Mouse (Mus musculus) adrenal gland, adult 18-20 months (tissue): Measurements from ENCODE around the gene H2-Ob. TPM values are rescaled to one million over a fixed set of nuclear protein-coding genes. Genes with fewer than 3 reads are reported as not detected.
A peak's percentile ranks its signal among the peaks of the same experiment; 100 is the strongest.

Experiments used
- DNase-seq, 2 experiments: peaks; one replicate each; pipeline ENCODE4 v3.0.0; 2021 to 2022; ENCODE audit warnings: low spot score in 2 of 2
- total RNA-seq, 2 experiments: library from RNA; stranded (reverse); gene quantifications; 1 replicate in 1 of 2; 2 replicates in 1 of 2; pipeline ENCODE4 v1.2.3; 2021

The H2-Ob gene
- total RNA-seq, 2 experiments from 2014 or later = 0.40 to 0.99 TPM

DNA sequence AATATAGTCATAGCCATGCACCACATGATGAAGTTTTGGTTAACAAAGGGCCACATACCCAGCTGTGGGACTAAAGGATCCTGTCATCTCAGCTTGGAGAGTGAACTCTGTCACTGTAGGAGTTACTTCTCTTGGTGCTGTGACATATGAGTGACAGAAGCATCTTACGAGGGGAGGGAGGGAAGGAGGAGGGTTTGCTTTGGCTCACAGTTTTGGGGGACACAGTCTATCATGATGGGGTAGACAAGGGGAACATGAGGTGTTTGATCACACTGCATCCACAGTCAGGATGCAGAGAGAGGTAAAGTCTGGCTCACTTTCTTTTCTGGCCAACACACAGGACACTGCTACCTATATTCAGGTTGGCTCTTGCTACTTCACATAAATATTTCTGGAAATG lies 43.1 kb downstream of the H2-Ob start:
- DNase-seq = no peak

DNA sequence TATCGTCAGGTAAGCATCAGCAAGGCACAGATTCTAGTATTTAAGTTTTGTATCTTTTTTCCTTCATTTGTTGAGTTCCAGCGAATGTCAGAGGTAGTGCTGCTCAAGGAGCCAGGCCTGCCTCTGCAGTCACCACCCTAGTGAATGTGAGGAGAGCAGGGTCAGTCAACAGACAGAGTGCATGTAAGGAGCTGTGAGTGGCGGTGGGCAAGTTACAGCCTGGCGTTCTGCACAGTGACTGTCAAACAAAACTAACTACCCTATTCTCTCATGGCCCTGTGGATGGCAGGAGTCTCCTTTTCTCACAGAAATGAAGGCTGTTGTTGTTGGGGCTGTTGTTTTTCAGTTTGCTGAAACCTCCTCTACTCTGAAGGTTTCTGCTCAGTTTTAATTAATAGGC lies 46.7 kb downstream of the H2-Ob start:
- no peak for DNase-seq

DNA sequence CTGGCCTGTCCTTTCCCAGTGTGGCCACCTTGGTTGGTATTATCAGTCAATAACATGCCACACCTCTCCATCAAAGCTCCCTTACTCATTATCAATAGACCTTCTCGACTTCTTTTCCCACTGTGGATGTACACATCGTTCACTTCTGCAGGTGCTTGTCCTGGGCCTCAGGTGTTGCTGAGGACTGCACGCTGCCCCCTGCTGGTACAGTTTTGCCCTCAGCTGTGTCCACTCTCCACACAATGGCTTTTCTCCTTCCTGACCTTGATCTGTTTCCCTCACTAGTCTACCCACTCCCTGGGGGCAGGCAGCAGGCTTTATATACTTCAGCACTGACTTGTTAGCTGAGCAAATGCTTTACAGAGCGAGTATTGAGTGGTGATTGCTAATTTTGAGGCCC lies 47.1 kb downstream of the H2-Ob start:
- peak in 1 of 2 experiments; percentile 44 for DNase-seq

DNA sequence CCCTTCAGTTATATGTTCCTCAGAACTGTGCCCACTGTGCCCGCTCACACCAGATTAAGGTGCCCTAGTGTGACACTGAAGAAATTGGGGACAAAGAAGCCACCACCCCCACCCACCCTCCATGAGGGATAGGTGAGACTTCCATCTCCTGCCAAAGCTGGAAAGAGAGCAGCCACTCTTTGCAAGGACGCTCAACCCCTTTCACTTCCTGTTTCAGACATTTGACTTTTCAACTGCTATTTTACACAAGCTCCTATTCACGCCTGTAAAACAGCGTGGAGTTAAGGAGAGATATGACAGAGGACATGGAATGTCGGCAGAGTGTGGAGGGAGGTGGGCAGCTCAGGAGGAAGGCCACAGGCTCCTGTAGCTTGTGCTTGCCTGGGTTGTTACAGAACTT lies 47.8 kb downstream of the H2-Ob start:
- DNase-seq = no peak

DNA sequence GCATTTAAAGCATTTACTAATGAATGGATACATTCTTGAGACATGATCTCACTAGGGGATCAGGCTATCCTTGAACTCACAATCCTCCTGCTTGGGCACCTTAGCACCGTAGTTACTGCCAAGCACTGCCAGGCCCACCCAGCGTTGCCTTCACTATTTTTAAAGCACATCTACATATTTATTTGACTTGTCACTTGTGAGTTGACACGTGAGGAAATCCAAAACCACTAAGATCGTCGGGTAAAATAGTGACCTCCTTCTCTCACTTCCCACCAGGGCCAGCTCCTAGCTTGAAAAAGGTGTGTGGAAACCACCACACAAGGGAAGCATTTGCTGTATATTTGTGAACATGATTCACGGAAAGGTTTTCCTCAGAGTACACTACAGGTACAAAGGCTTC lies 48.3 kb downstream of the H2-Ob start:
- DNase-seq = no peak

DNA sequence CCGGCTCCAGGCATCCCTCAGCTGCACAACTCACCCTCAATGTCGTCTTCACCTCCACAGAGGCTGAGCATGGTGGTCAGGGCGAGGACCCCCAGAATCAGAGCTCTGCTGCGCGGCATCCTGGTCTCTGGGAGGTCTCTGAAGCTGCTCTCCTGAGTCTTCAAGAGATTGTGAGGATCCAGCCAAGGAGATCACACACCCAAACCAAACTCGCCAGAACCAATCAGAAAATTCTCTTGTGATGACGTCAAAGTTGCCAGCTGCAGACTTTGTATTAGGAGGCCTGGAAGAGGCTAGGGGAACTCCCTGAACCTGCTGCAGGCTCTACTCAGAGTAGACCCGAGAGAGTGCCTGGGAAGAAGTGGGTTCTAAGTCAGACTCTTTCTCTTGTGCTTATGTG lies 48.9 kb downstream of the H2-Ob start, which contains the start of gene H2-Aa:
H2-Aa (minus strand) TSS at position 176 of the 400 bp plus-strand sequence.
- peak; percentile 78 to 81 for DNase-seq

DNA sequence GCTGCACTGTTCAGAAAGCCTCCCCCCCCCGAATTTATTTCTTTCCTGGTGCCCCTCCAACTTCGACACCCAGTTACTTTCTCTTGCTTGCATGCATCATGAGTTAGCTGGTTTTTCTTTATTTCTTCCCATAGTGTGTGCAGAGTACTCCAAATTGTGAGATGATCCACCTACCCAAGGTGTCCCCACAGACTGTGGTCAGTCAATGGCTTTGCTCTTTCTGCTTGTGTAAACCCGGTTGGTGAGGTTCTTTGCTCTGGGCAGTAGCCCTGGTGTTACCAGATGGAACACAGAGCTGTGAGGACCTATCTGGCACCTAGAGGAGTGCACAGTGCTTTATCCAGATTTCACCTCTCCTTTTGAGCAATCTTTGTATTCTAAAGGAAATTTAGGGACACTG lies 49.4 kb downstream of the H2-Ob start:
- DNase-seq = no peak

DNA sequence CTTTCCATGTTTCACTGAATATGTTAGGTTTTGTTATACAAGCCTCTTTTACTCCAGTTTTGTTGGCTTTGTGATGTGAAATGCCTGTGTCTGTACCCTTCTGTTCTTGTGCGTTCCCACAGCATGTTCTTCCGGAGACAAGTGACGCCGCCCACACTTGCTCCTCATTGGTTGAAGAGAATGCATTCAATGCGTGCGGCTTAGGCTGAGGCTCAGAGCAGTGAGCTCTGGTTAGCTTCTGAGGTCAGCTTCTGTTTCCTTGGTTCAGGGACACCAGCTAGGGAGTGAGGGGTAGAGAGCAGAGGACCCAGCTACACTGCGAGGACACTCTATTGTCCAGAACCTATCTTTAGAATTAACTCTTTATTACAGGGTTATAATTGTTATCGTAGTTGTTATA lies 52.9 kb downstream of the H2-Ob start:
- peak; percentile 53 to 76 for DNase-seq

DNA sequence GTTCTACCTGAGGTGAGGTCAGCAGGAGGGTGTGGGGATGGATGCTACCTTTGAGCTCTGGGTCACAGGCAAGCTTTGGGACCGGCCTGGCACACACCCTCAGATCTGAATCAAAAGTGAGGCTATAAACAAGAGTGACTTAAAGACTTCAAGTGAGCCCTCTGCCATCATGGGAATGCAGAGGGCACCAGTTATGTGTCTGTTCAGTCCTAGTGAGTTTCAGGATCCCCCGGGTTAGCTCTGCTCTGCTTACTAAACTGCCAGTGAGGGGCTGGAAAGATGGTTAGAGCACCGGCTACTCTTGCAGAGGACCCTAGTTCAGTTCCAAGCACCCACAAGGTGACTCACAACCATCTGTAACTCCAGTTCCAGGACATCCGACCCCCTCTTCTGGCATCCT lies 53.9 kb downstream of the H2-Ob start:
- DNase-seq = no peak

DNA sequence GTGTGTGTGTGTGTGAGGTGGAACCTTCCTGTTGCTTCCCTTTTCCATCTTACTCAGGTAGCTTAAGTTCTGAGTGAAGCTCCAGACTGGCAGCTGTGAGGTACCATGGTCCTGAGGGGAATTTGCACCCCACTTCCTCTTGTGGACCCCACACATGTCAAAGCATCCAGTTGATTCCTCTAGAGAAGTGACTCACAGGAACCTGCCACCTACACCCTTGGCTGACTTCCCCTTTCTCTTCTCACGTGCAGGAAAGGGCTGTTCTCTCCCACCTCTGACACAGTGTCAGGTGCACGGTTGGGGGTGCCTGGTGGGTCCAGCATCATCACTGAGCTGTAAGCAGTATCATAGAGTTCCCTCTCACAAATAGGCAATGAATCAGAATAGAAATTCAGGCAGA lies 54.8 kb downstream of the H2-Ob start:
- DNase-seq = no peak

DNA sequence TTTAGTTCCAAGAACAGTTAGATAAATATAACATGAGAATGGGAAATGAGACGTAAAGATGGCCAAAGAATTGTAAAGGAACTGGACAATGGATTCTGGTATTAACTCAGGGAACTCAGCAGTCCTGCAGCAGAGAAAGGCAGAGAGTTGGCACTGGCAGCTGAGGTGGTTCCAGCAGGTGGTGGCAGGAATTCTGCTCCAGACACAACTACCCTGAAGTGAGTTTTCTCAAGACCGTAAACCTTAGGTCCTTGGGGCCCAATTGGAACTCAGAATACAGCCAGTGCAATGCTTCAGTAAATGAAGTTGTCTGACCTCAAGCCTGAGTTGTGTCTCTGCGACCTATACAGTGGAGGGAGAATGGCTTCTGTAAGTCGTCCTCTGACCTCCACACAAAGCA lies 55.5 kb downstream of the H2-Ob start:
- no peak for DNase-seq

DNA sequence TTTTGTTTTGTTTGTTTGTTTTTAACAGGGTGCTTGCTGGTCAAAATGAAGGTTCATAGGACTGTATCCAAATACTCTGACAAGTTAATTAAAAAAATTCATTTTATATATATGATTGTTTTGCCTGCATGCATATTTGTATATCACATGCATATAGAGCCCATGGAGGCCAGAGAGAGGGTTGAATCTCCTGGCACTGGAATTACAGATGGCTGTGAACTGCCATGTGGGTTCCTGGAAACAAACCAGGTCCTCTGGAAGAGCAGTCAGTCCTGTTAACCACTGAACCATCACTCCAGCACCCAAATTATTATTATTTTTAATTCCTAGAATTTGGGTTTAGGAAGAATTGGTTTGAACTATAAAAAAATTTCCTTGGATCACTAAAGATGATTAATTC lies 56.6 kb downstream of the H2-Ob start:
- DNase-seq = no peak

DNA sequence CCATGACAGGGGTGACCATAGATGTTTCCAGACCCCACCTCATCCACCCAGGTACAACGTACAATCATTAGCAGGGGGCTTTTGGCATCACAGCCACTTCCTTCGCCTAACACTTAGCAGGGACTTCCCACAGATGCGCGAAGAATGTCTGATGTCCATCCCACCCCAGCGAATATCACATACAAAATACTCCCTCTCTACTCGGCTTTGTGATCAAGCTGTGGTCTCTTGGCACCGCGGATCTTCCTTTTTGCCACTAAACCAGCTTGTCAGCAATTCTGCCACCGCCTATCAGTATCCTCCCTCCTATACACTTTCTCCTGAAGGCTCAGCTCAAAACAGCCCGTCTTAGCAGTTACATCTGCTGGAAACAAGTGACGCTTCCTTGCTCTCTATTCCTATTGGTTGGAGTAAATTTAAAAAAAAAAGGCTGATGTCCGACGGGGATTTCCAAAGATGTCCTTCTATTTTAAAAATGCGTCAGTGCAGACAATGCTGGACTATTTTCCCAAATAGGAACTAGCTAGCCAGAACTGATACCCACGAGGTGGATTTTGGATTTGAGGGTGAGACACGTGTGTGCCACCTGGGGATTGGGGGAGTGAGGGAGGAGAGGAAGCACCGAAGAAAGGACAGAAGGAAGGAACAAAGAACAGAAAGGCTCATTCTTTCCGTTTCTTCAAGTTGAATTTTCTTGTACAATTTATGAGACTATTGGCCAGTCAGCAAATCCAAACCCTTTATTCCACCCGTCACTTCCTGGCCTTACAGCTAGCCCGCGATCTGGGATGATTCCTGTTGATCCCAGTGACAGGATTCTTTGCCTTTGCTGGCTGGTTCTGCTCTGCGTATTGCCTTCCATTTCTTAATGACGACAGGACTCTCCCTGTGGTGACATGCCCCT lies 57.4 kb downstream of the H2-Ob start:
- DNase-seq = peak in 1 of 2 experiments; percentile 28

DNA sequence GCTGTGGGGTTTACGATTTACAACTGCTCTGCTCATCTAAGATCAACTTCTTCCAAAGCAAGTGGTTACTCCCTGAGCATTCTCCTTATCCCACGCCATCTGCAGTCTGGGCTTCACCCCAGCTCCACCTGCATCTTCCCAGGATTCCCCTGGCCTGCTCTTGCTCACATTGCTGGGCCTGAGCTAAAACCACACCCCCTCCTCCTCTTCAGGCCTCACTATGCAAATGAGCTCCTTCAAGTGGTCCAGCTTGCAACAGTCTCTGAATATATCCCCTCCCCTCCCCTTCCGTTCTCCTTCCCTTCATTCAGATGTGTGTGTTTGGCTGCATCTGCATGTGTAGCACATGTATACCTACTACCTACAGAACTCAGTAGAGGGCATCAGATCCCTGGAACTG lies 60.7 kb downstream of the H2-Ob start:
- no peak for DNase-seq

DNA sequence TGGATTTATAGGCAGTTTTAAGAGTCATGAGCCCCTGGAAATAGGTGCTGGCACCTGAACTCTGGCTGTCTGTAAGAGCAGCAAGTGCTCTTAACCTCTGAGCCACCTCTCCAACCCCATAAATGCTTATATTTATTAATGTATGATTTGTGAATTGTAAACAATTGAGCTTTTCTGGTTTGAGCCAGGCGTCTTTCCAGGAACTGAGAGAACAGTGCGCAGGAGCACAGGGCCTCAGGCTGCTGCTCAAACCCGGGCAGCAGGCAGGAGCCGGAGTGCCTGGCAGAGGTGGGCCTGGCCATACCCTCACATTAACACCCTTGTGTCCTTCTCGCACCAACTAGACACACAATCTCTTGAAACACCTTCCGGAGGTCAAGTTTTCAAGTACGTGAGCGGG lies 61.4 kb downstream of the H2-Ob start:
- DNase-seq = no peak

DNA sequence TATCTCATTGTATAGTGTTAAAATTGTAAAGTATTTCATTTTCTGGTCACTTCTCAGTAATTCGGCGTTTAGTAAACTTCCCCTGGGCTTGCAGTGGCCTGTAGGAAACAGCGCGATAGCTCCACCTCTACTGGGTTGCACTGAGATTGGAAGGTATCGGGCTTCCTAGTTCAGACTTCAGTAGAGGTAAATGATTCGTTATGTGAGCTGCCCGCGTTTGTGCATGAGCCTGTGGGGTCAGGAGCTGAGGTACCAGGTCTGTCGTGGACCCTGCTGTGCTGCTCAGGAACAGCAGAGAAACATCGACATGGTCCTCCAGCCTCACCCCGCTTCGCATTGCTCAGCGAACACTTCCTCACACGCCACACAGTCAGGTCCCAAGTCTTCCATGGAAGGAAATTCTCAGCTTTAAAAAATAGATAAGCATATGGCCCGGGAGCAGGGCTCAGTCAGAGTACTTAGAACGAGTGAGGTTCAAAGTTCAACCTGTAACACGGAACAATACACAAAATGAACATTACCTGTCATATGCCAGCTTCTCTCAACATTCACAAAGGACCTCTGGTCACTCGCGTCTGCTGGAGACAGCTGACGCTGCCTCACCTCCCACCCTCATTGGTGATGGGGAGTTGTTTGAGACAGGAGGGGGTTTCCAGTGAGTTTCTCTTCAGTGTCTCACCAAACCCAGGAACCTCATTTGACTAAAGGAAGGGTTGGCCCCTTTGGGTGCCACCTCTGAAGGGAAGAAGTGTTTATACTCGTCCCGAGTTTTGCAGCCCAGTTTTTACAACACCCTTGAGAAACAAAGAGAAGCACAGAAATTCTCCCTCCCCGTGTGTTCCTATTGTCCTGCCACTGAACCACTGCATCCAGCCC lies 62.2 kb downstream of the H2-Ob start:
- DNase-seq = no peak

DNA sequence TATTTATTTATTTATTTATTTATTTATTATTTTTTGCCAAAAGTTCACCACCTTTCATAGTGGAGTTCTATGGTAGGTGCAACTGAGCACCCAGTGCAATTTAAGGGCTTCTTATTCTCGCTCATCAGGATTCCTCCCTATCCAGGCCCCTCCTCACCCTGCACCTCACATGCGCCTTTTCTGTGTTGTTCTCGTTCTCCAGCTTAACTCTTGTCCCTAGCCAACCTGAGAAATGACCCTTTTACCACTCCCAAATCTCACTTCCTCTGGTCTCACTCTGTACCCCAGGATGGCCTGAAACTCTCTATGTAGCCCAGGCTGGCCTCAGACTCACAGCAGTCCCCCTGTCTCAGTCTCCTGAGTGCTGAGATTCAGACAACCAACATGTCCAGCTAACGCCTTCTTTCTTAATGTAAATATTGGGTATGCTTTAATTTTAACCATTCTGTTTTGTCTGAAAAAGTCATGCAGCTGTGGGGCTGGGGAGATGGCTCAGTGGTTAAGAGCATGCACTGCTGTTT lies 63.0 kb downstream of the H2-Ob start:
- DNase-seq = no peak

DNA sequence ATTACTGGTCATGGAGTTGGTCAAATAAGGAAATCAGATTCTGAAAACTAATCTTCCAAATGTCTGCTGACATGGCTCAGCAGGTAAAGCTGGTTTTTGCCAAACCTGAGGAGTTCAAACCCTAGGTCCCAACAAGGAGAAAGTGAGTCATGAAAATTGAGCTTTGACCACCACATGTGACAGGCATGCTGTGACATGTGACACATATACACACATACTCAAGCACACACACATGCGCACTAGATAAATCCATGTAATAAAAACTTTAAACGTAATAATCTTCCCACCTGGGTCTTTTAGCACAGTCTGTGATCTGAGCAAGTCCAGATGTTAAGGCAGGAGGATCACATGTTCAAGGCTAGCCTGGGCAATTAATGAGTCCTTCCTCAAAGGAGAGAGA lies 65.1 kb downstream of the H2-Ob start:
- no peak for DNase-seq
